18 mouse cellular contexts compared by ENCODE assay signal in the genomic region with DNA sequence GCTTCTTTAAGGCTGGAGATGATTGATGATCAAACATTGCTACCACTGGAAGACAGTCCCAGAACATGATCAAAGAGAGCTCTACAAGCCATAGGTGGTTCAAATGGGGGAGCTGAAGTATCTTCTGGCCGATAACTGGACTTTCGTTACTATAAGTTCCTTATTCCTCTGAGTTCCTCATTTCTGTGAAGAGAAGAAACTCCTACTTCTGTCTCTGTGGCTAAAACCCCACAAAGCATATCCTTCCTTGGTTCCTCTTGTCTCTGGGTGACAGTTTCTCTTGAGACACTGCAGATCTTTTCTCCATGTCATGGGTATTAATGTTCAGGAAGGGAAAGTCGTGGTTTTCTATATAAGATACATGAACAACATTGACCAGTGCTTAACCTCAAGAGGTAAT. TPM values are rescaled to one million over a fixed set of nuclear protein-coding genes. Genes with fewer than 3 reads are reported as not detected.
DNase-seq lines count a peak whose midpoint lies in the region; ATAC-seq and TF ChIP-seq lines count a peak whose summit lies in the region.
"Had no signal": no experiment of that assay in that cellular context is flagged by ENCODE, and none has a peak within 500 bp of the region (broad histone marks: within the 10 kb centered on the region; RNA-seq: fewer than 3 reads in every experiment).

No protein-coding gene starts in this region.

- no peaks in the 10 kb centered on the region for H3K9me3 ChIP-seq in liver, embryonic 14.5 days (ENCODE audit: control insufficient read depth, low read length)
- no peaks in the 10 kb centered on the region for H3K9me3 ChIP-seq in liver, embryonic 12.5 days (replicated peaks)
- H3K9me3 ChIP-seq in CH12.LX (replicated peaks; ENCODE audit: low read length) = no peaks in the 10 kb centered on the region
- H3K9me3 ChIP-seq: embryonic facial prominence, embryonic 15.5 days; forebrain, embryonic 12.5 days; hindbrain, embryonic 13.5 days; limb, embryonic 10.5 days; midbrain, embryonic 12.5 days had no signal

- no peak for TF ChIP-seq CTCF in liver, embryonic 14.5 days (IDR thresholded peaks at IDR 0.05; ENCODE audit: low read depth)
- no peak for TF ChIP-seq CTCF in CH12.LX (conservative IDR thresholded peaks at IDR 0.05 in 1 of 2, IDR thresholded peaks at IDR 0.05 in 1 of 2; ENCODE audit: low read depth in 2 of 2, low read length in 2 of 2)

- DNase-seq in liver, embryonic 14.5 days (ENCODE audit: low read depth in 3 of 3, low spot score in 3 of 3) = peak in 2 of 3 experiments; percentile 1 to 22
- DNase-seq in CH12.LX (ENCODE audit: extremely low read depth) = peak; percentile 44
- DNase-seq in skeletal muscle tissue, adult 2 months (ENCODE audit: low read depth, low spot score) = peak; percentile 14
- DNase-seq in kidney, adult 11 months = no peak
- no peak for DNase-seq in cerebellum, postnatal 36 days
- DNase-seq: cerebellum, adult 11 months; kidney, postnatal 4 days; layer of hippocampus, postnatal 36 days; right cerebral cortex, adult 18-20 months had no signal

- in situ Hi-C loops in CH12.LX (cut with MboI; ENCODE audit: low pct_ligation_motif_present, low pct_unique_long_range_greater_than_20kb, low sequenced_read_pairs) = no loop called here

- no peaks in the 10 kb centered on the region for H3K36me3 ChIP-seq in liver, embryonic 14.5 days (replicated peaks; ENCODE audit: control insufficient read depth, insufficient read depth, low read depth)
- no peaks in the 10 kb centered on the region for H3K36me3 ChIP-seq in liver, embryonic 12.5 days
- H3K36me3 ChIP-seq in CH12.LX (replicated peaks in 1 of 2; ENCODE audit: control insufficient read depth in 1 of 2, insufficient read depth in 1 of 2, low read length in 1 of 2) = no peaks in the 10 kb centered on the region
- H3K36me3 ChIP-seq: embryonic facial prominence, embryonic 15.5 days; forebrain, embryonic 12.5 days; hindbrain, embryonic 13.5 days; limb, embryonic 10.5 days; midbrain, embryonic 12.5 days had no signal

- no peak overlapping the region for H3K9ac ChIP-seq in liver, embryonic 14.5 days (replicated peaks)
- no peak overlapping the region for H3K9ac ChIP-seq in liver, embryonic 12.5 days
- no peak overlapping the region for H3K9ac ChIP-seq in CH12.LX (ENCODE audit: insufficient read depth, low read depth)
- H3K9ac ChIP-seq: embryonic facial prominence, embryonic 15.5 days; forebrain, embryonic 12.5 days; hindbrain, embryonic 13.5 days; midbrain, embryonic 12.5 days had no signal

- H3K4me3 ChIP-seq in liver, embryonic 14.5 days (ENCODE audit: insufficient read depth in 1 of 2, low read depth in 2 of 2, low read length in 2 of 2) = no peak overlapping the region
- H3K4me3 ChIP-seq in liver, embryonic 12.5 days = no peak overlapping the region
- no peak overlapping the region for H3K4me3 ChIP-seq in CH12.LX (replicated peaks in 1 of 3; ENCODE audit: low read depth in 2 of 3, low read length in 2 of 3, poor library complexity in 1 of 3)
- H3K4me3 ChIP-seq: embryonic facial prominence, embryonic 15.5 days; forebrain, embryonic 12.5 days; hindbrain, embryonic 13.5 days; limb, embryonic 10.5 days; midbrain, embryonic 12.5 days had no signal

- no peak for TF ChIP-seq RAD21 in CH12.LX (IDR thresholded peaks at IDR 0.05; ENCODE audit: low read depth, low read length)

- no peaks in the 10 kb centered on the region for H3K27me3 ChIP-seq in liver, embryonic 14.5 days (ENCODE audit: control insufficient read depth, insufficient read depth, low read length)
- no peaks in the 10 kb centered on the region for H3K27me3 ChIP-seq in liver, embryonic 12.5 days (replicated peaks)
- H3K27me3 ChIP-seq in CH12.LX (replicated peaks) = no peaks in the 10 kb centered on the region
- H3K27me3 ChIP-seq: embryonic facial prominence, embryonic 15.5 days; forebrain, embryonic 12.5 days; hindbrain, embryonic 13.5 days; midbrain, embryonic 12.5 days had no signal

- no peaks in the 10 kb centered on the region for H3K79me2 ChIP-seq in CH12.LX (replicated peaks; ENCODE audit: control insufficient read depth, extremely low read depth, insufficient read depth, poor library complexity, severe bottlenecking)

- TF ChIP-seq EP300 in liver, embryonic 14.5 days (IDR thresholded peaks at IDR 0.05; ENCODE audit: low read depth) = no peak
- peak; percentile 67 for TF ChIP-seq EP300 in CH12.LX (IDR thresholded peaks at IDR 0.05; ENCODE audit: low read length)

- TF ChIP-seq POLR2A in CH12.LX (IDR thresholded peaks at IDR 0.05; ENCODE audit: low read depth, low read length) = no peak

- H3K4me1 ChIP-seq in liver, embryonic 14.5 days (replicated peaks; ENCODE audit: control insufficient read depth in 2 of 2, insufficient read depth in 2 of 2, low read length in 1 of 2) = no peaks in the 10 kb centered on the region
- no peaks in the 10 kb centered on the region for H3K4me1 ChIP-seq in liver, embryonic 12.5 days
- H3K4me1 ChIP-seq in CH12.LX (ENCODE audit: control insufficient read depth in 1 of 2, insufficient read depth in 2 of 2) = peaks cover 10 to 25% of the 10 kb centered on the region in 2 experiments
- H3K4me1 ChIP-seq: embryonic facial prominence, embryonic 15.5 days; forebrain, embryonic 12.5 days; hindbrain, embryonic 13.5 days; limb, embryonic 10.5 days; midbrain, embryonic 12.5 days had no signal

- no peak overlapping the region for H3K4me2 ChIP-seq in liver, embryonic 14.5 days (ENCODE audit: low read depth)
- H3K4me2 ChIP-seq in liver, embryonic 12.5 days = no peak overlapping the region
- peak overlapping the region; percentile 38; the same call in 1 of the 2 replicates for H3K4me2 ChIP-seq in CH12.LX (ENCODE audit: insufficient read depth, low read depth, poor library complexity, severe bottlenecking)
- H3K4me2 ChIP-seq: embryonic facial prominence, embryonic 15.5 days; forebrain, embryonic 12.5 days; hindbrain, embryonic 13.5 days; midbrain, embryonic 12.5 days had no signal

- H3K27ac ChIP-seq in liver, embryonic 14.5 days = no peak overlapping the region
- H3K27ac ChIP-seq in liver, embryonic 12.5 days = no peak overlapping the region
- H3K27ac ChIP-seq in CH12.LX (ENCODE audit: insufficient read depth, low read depth) = no peak overlapping the region
- H3K27ac ChIP-seq: embryonic facial prominence, embryonic 15.5 days; forebrain, embryonic 12.5 days; hindbrain, embryonic 13.5 days; limb, embryonic 10.5 days; midbrain, embryonic 12.5 days had no signal

- dilution Hi-C loops in CH12.LX (cut with MboI; ENCODE audit: extremely low pct_ligation_motif_present, extremely low pct_unique_long_range_greater_than_20kb, low sequenced_read_pairs) = no loop called here

- no peak for ATAC-seq in liver, embryonic 14.5 days (ENCODE audit: insufficient read depth)
- ATAC-seq in liver, embryonic 12.5 days = no peak
- ATAC-seq in granulocyte monocyte progenitor cell, adult 5-6 weeks (replicated peaks; ENCODE audit: poor library complexity, severe bottlenecking) = peak; percentile 99
- ATAC-seq: activated CD4-positive, CD25-positive, alpha-beta regulatory T cell, adult 4 months; intestine, embryonic 16.5 days had no signal

- WGBS in liver, embryonic 14.5 days (ENCODE audit: insufficient replicate concordance) = 22% methylated on average over 3 of the region's 3 CpGs
- WGBS in liver, embryonic 12.5 days (ENCODE audit: insufficient replicate concordance) = 15% methylated on average over 3 of the region's 3 CpGs

TF ChIP-seq in CH12.LX, 34 proteins besides CTCF, POLR2A, EP300 and RAD21:
- TF ChIP-seq PAX5 (IDR thresholded peaks at IDR 0.05; ENCODE audit: low read length) (no peak), UBTF (IDR thresholded peaks at IDR 0.05; ENCODE audit: low read depth, low read length) (no peak), MAZ (IDR thresholded peaks at IDR 0.05; ENCODE audit: low read depth, low read length) (no peak), GABPA (IDR thresholded peaks at IDR 0.05; ENCODE audit: insufficient replicate concordance, low read depth, low read length) (no peak), TBP (conservative IDR thresholded peaks at IDR 0.05; ENCODE audit: low read depth, low read length) (no peak), CHD2 (IDR thresholded peaks at IDR 0.05; ENCODE audit: low read length) (no peak), USF1 (IDR thresholded peaks at IDR 0.05; ENCODE audit: low read depth, low read length) (no peak), MXI1 (IDR thresholded peaks at IDR 0.05; ENCODE audit: low read depth, low read length) (no peak), ZC3H11A (IDR thresholded peaks at IDR 0.05; ENCODE audit: low read depth, low read length) (no peak), HCFC1 (IDR thresholded peaks at IDR 0.05; ENCODE audit: low read depth, low read length) (no peak), NELFE (IDR thresholded peaks at IDR 0.05; ENCODE audit: low read depth, low read length) (no peak), POLR2AphosphoS2 (IDR thresholded peaks at IDR 0.05; ENCODE audit: low read depth, low read length) (no peak), SIN3A (IDR thresholded peaks at IDR 0.05; ENCODE audit: low read length) (no peak), MAFK (IDR thresholded peaks at IDR 0.05; ENCODE audit: insufficient replicate concordance, low read length) (no peak), ELF1 (IDR thresholded peaks at IDR 0.05; ENCODE audit: low read depth, low read length) (no peak), E2F4 (IDR thresholded peaks at IDR 0.05; ENCODE audit: insufficient replicate concordance, low read depth, low read length) (no peak), MAX (IDR thresholded peaks at IDR 0.05; ENCODE audit: low read length) (no peak)
TF ChIP-seq in CH12.LX: peak in this region for 0.

RNA-seq across cellular contexts. Expression of a gene that starts 25.6 kb away (rescaled TPM):
- 0.26 and 0.32 TPM in 2 replicates for polyA plus RNA-seq in liver, embryonic 14.5 days (2012; rRNA removed)
- polyA plus RNA-seq in liver, embryonic 14.5 days (2014; fragmentation: Nextera tagmentation; extraction: Ambion mirVana) = 0.14 and 0.15 TPM in 2 replicates
- polyA plus RNA-seq in liver, embryonic 12.5 days (2016; fragmentation: Nextera tagmentation; extraction: Ambion mirVana) = 0.12 and 0.20 TPM in 2 replicates
- 0.08 TPM in 1 of 2 replicates, not detected in the other for total RNA-seq in CH12.LX (2012; rRNA removed)
- total RNA-seq in CH12.LX (2014; rRNA removed) = 0.26 and 0.53 TPM in 2 replicates
- 0.48 and 1.0 TPM in 2 replicates for polyA plus RNA-seq in CH12.LX (2012; ENCODE audit: insufficient read length, low read depth)
- total RNA-seq in granulocyte monocyte progenitor cell, adult 5-6 weeks (2014; fragmentation: Nextera tagmentation) = not detected in 2 replicates
- total RNA-seq in granulocyte monocyte progenitor cell, adult 5-6 weeks (2017) = 1.6 TPM in 1 of 2 replicates, not detected in the other
- total RNA-seq: layer of hippocampus, postnatal 36 days had no signal
- polyA plus RNA-seq: activated CD4-positive, CD25-positive, alpha-beta regulatory T cell, adult 4 months; forebrain, embryonic 12.5 days; hindbrain, embryonic 13.5 days; limb, embryonic 10.5 days; midbrain, embryonic 12.5 days had no signal

RNA-seq across cellular contexts. Expression of a gene that starts 43.0 kb away (rescaled TPM):
- 0.20 and 0.28 TPM in 2 replicates for polyA plus RNA-seq in liver, embryonic 14.5 days (2012; rRNA removed)
- polyA plus RNA-seq in liver, embryonic 14.5 days (2014; fragmentation: Nextera tagmentation; extraction: Ambion mirVana) = 0.10 and 0.55 TPM in 2 replicates
- polyA plus RNA-seq in liver, embryonic 12.5 days (2016; fragmentation: Nextera tagmentation; extraction: Ambion mirVana) = 0.15 and 0.18 TPM in 2 replicates
- total RNA-seq in CH12.LX (2012; rRNA removed) (0.21 and 0.46 TPM in 2 replicates), CH12.LX (2014; rRNA removed) (2.1 and 2.4 TPM in 2 replicates)
- 3.2 and 4.5 TPM in 2 replicates for polyA plus RNA-seq in CH12.LX (2012; ENCODE audit: insufficient read length, low read depth)
- 1.4 TPM in 1 of 2 replicates, not detected in the other for total RNA-seq in granulocyte monocyte progenitor cell, adult 5-6 weeks (2014; fragmentation: Nextera tagmentation)
- total RNA-seq in granulocyte monocyte progenitor cell, adult 5-6 weeks (2017) = 1.7 TPM in 1 of 2 replicates, not detected in the other
- total RNA-seq: layer of hippocampus, postnatal 36 days had no signal
- polyA plus RNA-seq: activated CD4-positive, CD25-positive, alpha-beta regulatory T cell, adult 4 months; forebrain, embryonic 12.5 days; hindbrain, embryonic 13.5 days; limb, embryonic 10.5 days; midbrain, embryonic 12.5 days had no signal

Comparison
In these comparisons a context has a peak if more than half of its experiments do, and no peak if none do; other contexts are left out.
1. DNase-seq: peak in liver, embryonic 14.5 days (2 of 3), CH12.LX (single experiment) and skeletal muscle tissue, adult 2 months (single experiment); none in kidney, adult 11 months (single experiment) and cerebellum, postnatal 36 days (0 of 2).